Mouse (Mus musculus) intestine, embryonic 14.5 days (tissue): ENCODE measurements at regions not wholly inside any gene's neighbourhood (a gene's known extent, or its start where the extent isn't known, plus 50 kb on each side); places are given as distances from the start of the nearest gene placed in this dataset.

ENCODE experiments used
- ATAC-seq: fragments of 200-750 bp; cut with Nextera tagmentation; replicated peaks from 2 replicates; pipeline ENCODE4 v1.8.0; 2017; ENCODE audit warnings: low read depth, moderate number of reproducible peaks, moderate TSS enrichment, moderate library complexity; ENCODE audit not compliant: low FRiP score, low TSS enrichment
- DNase-seq: peaks from one replicate; pipeline ENCODE4 v3.0.0-alpha.2; 2018; ENCODE audit warnings: low spot score
- H3K27ac ChIP-seq: fragments of 300-500 bp; sonication (generic); 2 replicates; pipeline ENCODE4 v1.5.1; 2014; ENCODE audit warnings: low read depth, mild to moderate bottlenecking, control low read depth
- H3K27me3 ChIP-seq: fragments of 300-500 bp; sonication (generic); replicated peaks from 2 replicates; pipeline ENCODE4 v1.6.1; 2014; ENCODE audit warnings: low read length, control low read depth; ENCODE audit not compliant: control insufficient read depth, insufficient read depth
- H3K36me3 ChIP-seq: fragments of 300-500 bp; sonication (generic); 2 replicates; pipeline ENCODE4 v1.6.1; 2014; ENCODE audit warnings: low read length, control low read depth; ENCODE audit not compliant: control insufficient read depth, insufficient read depth
- H3K4me1 ChIP-seq: fragments of 300-500 bp; sonication (generic); replicated peaks from 2 replicates; pipeline ENCODE4 v1.6.1; 2014; ENCODE audit warnings: low read length, control low read depth, mixed read lengths; ENCODE audit not compliant: control insufficient read depth, insufficient read depth
- H3K4me2 ChIP-seq: fragments of 300-500 bp; sonication (generic); 2 replicates; pipeline ENCODE4 v1.6.1; 2014; ENCODE audit warnings: low read length
- H3K4me3 ChIP-seq: fragments of 300-500 bp; sonication (generic); 2 replicates; pipeline ENCODE4 v1.5.1; 2014; ENCODE audit warnings: low read depth, low read length, control low read depth, mixed read lengths
- H3K9ac ChIP-seq: fragments of 300-500 bp; sonication (generic); 2 replicates; pipeline ENCODE4 v1.6.1; 2014; ENCODE audit warnings: mild to moderate bottlenecking, low read length
- H3K9me3 ChIP-seq: fragments of 300-500 bp; sonication (generic); 2 replicates; pipeline ENCODE4 v1.6.1; 2016; ENCODE audit warnings: low read length, control low read depth; ENCODE audit not compliant: control insufficient read depth
- WGBS: fragments of 180-500 bp; shearing (Covaris S2); extraction: QIAGEN DNeasy Blood & Tissue Kit; methylation state at CpG from one replicate; pipeline ENCODE4 v1.1.7; 2014; 5-methylcytosine and 5-hydroxymethylcytosine counted together

- DNase-seq (no peak), ATAC-seq (no peak)
- 78% methylated on average over 2 of the region's 2 CpGs for WGBS
These were observed 77.7 kb upstream of the Tnc start for GRCm38 (mm10) chr4:64124387-64125088.

GRCm38 (mm10) chr4:64123675-64124074, 76.9 kb upstream of the Tnc start:
- Histone ChIP-seq H3K4me3 (no peak overlapping the region), H3K9ac (no peak overlapping the region), H3K4me1 (no peaks in the 10 kb centered on the region), H3K36me3 (no peaks in the 10 kb centered on the region), H3K27ac (no peak overlapping the region), H3K9me3 (no peaks in the 10 kb centered on the region), H3K4me2 (no peak overlapping the region), H3K27me3 (no peaks in the 10 kb centered on the region)
- DNase-seq = no peak
- no peak for ATAC-seq
- 89% methylated on average over 2 of the region's 2 CpGs for WGBS

More at GRCm38 (mm10) chr4:64124387-64125088, 77.7 kb upstream of the Tnc start:
- H3K9ac ChIP-seq = no peak overlapping the region
- no peak overlapping the region for H3K4me3 ChIP-seq
- H3K27me3 ChIP-seq = no peaks in the 10 kb centered on the region
- H3K36me3 ChIP-seq = no peaks in the 10 kb centered on the region
- H3K27ac ChIP-seq = no peak overlapping the region
- H3K9me3 ChIP-seq = no peaks in the 10 kb centered on the region
- no peak overlapping the region for H3K4me2 ChIP-seq
- H3K4me1 ChIP-seq = no peaks in the 10 kb centered on the region

DNA sequence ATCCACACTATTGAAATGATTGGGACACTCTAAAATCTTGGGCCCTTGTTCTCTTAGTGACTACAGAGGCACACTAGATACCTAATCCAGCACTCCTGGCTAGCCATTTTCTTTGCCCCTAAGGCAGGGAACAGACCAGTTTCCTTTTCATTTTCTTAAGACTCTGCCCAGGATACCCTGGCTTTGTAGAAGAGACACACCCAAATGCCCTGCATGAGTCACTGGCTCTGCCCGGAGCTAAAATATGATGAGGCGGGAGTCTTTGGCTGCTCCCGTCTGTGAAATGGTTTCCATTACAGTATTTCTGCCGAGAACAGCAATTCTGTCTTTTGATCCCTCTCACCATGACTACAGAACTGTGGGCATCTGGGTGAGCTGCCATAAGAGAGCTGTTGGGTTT, 51.4 kb upstream of the Tnc start:
- 89% methylated on average over 4 of the region's 4 CpGs for WGBS

More for the DNA sequence above, 51.4 kb upstream of the Tnc start:
- Histone ChIP-seq H3K4me2 (no peak overlapping the region), H3K9ac (no peak overlapping the region), H3K27me3 (no peaks in the 10 kb centered on the region), H3K9me3 (no peaks in the 10 kb centered on the region), H3K4me3 (no peak overlapping the region), H3K36me3 (no peaks in the 10 kb centered on the region), H3K4me1 (no peaks in the 10 kb centered on the region), H3K27ac (no peak overlapping the region)
- DNase-seq (no peak), ATAC-seq (no peak)
